Mouse (Mus musculus): ENCODE measurements around the gene Olfr617.
"Not testable (repeated sequence)": the region's sequence is repeated elsewhere in the genome, so short reads cannot be mapped to it uniquely, and the experiment has no call there.

Gene Olfr617

DNA sequence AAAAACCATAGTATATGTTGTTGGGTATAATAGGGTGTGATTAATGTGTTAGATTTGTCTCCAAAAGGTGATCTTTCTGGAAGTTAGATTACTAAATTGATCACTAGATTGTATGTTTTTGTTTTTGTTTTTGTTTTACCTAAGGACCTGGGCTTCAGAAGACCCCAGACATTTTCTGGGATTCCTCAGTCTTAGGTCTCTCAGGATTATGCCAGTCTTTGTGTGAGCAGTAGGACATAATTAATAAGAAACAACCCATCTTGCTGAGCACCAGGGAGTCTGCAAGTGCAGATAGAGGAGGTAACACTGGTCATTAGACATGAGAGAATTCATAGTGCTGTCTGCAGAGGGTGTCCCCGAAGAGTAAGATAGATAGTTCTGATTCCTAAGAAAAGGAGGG lies at the start of gene Olfr617:
Gene Olfr617 (plus strand): TSS at position 301 of the 400 bp plus-strand sequence.
- in situ Hi-C loops (cut with MboI, MseI) = no loop called here

DNA sequence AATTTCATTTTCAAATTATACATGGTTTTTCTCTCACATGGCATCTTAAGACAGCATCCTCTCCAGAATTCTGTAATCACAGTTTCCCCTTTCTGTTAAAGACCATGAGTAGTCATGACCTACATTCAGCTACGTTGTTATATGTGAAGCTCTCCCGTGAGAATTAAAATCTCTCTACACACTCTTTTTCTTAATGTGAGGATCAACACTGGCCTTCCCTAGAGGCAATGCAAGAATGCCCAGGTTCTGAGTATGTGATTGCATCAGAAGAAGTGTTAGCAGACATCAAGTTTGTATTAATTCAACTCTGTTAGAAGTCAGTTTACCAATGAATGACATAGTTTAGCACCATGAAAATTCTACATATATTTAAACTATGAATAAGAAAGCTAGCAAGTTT lies 30.2 kb upstream of the Olfr617 start, which contains the start of gene Olfr612:
Gene Olfr612 (minus strand): TSS at position 101 of the 400 bp plus-strand sequence.
- in situ Hi-C loops (cut with MboI, MseI) = not testable (repeated sequence)

- in situ Hi-C loops (cut with MboI, MseI) = no loop called here
These were observed 25.1 kb upstream of the Olfr617 start, which contains the start of gene Olfr613 for GRCm38 (mm10) chr7:103547774-103548173. Olfr613 (plus strand) TSS chr7:103548074.

DNA sequence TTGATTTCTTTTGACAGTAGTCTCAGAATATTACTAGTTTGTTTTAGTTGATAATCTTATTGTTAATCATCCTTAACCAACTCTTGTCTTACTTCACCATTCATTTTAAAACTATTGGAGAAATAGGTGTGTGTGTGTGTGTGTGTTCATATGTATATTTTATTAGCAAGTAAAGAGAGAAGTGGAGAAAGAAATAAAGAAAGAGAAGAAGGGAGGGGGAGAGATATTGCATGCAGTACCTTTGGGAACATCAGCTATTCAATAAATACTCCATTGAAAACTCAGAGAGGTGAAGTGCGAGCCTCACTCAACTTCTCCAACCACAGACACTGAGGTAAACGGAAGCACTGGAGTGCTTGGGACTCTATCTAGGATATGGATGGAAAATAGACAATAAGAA lies 17.1 kb upstream of the Olfr617 start, which contains the start of gene Olfr615:
Gene Olfr615 (plus strand): TSS at position 301 of the 400 bp plus-strand sequence.
- in situ Hi-C loops (cut with MboI, MseI) = no loop called here

- in situ Hi-C loops (cut with MboI, MseI) = no loop called here
These were observed 3.8 kb upstream of the Olfr617 start, which contains the start of gene Olfr616 for GRCm38 (mm10) chr7:103569043-103569442. Olfr616 (minus strand) TSS chr7:103569143.

- in situ Hi-C loops (cut with MboI, MseI) = no loop called here
These were observed 16.9 kb downstream of the Olfr617 start, which contains the start of gene Olfr618 for GRCm38 (mm10) chr7:103589803-103590202. Olfr618 (plus strand) TSS chr7:103590103.

DNA sequence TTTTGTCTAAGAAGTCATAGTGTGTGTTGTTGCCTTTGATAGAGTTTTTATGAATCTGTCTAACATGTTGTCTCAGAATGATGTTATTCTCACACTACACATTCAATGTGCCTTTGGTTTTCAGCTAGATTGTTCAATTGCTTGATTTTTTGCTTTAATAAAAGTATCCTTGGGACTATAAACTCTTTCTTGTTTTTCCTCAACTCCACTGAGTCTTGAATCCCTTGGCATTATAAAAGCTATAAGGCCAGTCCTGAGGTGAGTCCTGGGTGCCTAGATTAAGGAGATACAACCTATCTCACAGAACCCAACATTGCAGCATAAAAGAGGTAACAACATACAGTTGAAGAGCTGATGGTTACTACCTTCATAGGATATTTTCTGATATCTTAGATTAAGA lies 27.4 kb downstream of the Olfr617 start, which contains the start of gene Olfr619:
Gene Olfr619 (plus strand): TSS at position 301 of the 400 bp plus-strand sequence.
- in situ Hi-C loops (cut with MboI, MseI) = no loop called here

- in situ Hi-C loops (cut with MboI, MseI) = no loop called here
These were observed 34.6 kb downstream of the Olfr617 start for GRCm38 (mm10) chr7:103607425-103607824.

- in situ Hi-C loops (cut with MboI, MseI) = no loop called here
These were observed 39.6 kb downstream of the Olfr617 start, which contains the start of gene Olfr620 for GRCm38 (mm10) chr7:103612434-103612833. Olfr620 (minus strand) TSS chr7:103612534.
